Mouse (Mus musculus) spleen, adult 2 months (tissue): ENCODE data around the gene Babam1. TPM values are rescaled to one million over a fixed set of nuclear protein-coding genes. Genes with fewer than 3 reads are reported as not detected.
A peak's percentile ranks its signal among the peaks of the same experiment; 100 is the strongest.

Experiments used
- DNase-seq, 2 experiments: peaks; one replicate each; pipeline versions ENCODE4 v3.0.0 to v3.0.0-alpha.2; 2012 to 2021; ENCODE audit warnings: low spot score in 2 of 2, low read depth in 1 of 2
- H3K27ac ChIP-seq: fragments of 200-500 bp; 2 replicates; pipeline ENCODE4 v1.5.1; 2012; ENCODE audit warnings: low read length, inconsistent platforms; ENCODE audit not compliant: insufficient read depth
- H3K27me3 ChIP-seq: fragments of 200-500 bp; 2 replicates; pipeline ENCODE4 v1.6.1; 2012; ENCODE audit warnings: mild to moderate bottlenecking, moderate library complexity, low read length, inconsistent platforms; ENCODE audit not compliant: control insufficient read depth, insufficient read depth
- H3K36me3 ChIP-seq: fragments of 200-500 bp; 2 replicates; pipeline ENCODE4 v1.6.1; 2012; ENCODE audit warnings: mild to moderate bottlenecking, low read length, inconsistent platforms; ENCODE audit not compliant: control insufficient read depth, insufficient read depth
- H3K4me1 ChIP-seq: fragments of 200-500 bp; 2 replicates; pipeline ENCODE4 v1.6.1; 2011; ENCODE audit warnings: inconsistent platforms; ENCODE audit not compliant: control insufficient read depth, insufficient read depth, insufficient read length
- H3K4me3 ChIP-seq: fragments of 200-500 bp; 2 replicates; pipeline ENCODE4 v1.5.1; 2011; ENCODE audit warnings: mild to moderate bottlenecking, inconsistent platforms; ENCODE audit not compliant: insufficient read depth, insufficient read length; ENCODE audit errors: extremely low read depth
- CTCF ChIP-seq: fragments of 200-500 bp; IDR thresholded peaks from 2 replicates; pipeline ENCODE4 v1.5.1; 2011; ENCODE audit warnings: mild to moderate bottlenecking, inconsistent platforms; ENCODE audit not compliant: insufficient read depth, insufficient read length, insufficient replicate concordance; ENCODE audit errors: extremely low read depth
- POLR2A ChIP-seq: fragments of 200-500 bp; IDR thresholded peaks from 2 replicates; pipeline ENCODE4 v1.6.1; 2011; ENCODE audit warnings: low read depth, low read length, inconsistent platforms
- WGBS: fragments of 180-500 bp; shearing (Covaris S2); methylation state at CpG from one replicate; pipeline ENCODE4 v1.1.7; 2018; 5-methylcytosine and 5-hydroxymethylcytosine counted together
- polyA plus RNA-seq: library from polyadenylated mRNA; depleted of rRNA; stranded (reverse); fragments of >200 nt; gene quantifications from 2 replicates; pipeline ENCODE4 v1.2.3, GENCODE M21; 2012

The Babam1 gene
- polyA plus RNA-seq, 1 experiment, result 104 TPM

DNA sequence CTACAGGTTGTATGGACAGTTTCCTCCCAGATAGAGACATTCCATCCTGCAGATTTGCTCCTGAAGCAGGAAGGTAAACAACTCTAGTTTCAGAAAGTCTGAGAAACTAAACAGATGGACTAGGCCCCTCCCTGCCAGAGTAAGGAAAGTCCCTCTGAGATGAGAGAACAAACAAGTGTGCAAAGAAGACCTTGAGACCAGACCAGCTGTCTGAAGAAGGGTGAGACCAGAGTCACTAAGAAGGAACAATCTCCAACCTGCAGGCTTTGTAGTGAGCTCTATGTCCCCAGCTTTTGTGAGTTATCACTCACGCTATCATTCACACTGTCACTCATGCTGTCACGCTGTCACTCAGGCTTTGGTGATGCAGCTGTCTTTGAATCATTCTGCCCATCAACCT is 5.0 kb upstream of the Babam1 start:
- no peaks in the 10 kb centered on the region for H3K27me3 ChIP-seq
- DNase-seq, result no peak
- 87% methylated on average over 2 of the region's 2 CpGs for WGBS
- H3K36me3 ChIP-seq, result no peaks in the 10 kb centered on the region
- no peak for TF ChIP-seq CTCF
- TF ChIP-seq POLR2A, result no peak
- no peak overlapping the region for H3K4me3 ChIP-seq
- H3K4me1 ChIP-seq, result peaks cover 3% of the 10 kb centered on the region; the same call in 1 of the 2 replicates
- H3K27ac ChIP-seq, result peak overlapping the region; percentile 16; the same call in 1 of the 2 replicates

DNA sequence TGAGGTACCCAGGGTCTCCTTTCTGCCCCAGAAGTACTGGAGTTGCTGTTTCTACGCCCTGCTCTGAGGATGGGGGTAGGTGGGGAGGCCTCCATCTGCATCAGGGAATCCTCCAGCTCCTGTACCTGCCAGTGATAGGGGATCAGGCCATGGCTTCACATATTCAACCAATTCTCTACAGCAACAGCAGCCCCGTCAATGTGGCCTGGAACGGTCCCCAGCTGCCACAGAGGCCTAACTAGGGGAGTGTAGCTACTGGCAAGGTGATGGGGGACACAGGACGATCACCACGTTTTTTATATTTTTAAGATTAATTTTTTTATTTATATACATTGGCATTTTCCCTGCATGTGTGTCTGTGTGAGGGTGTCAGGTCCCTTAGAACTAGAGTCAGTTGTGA is 4.3 kb upstream of the Babam1 start:
- TF ChIP-seq POLR2A, result no peak
- TF ChIP-seq CTCF, result no peak
- Histone ChIP-seq H3K27me3 (no peaks in the 10 kb centered on the region), H3K36me3 (no peaks in the 10 kb centered on the region), H3K27ac (peak overlapping the region; percentile 16; the same call in 1 of the 2 replicates), H3K4me1 (peaks cover 4% of the 10 kb centered on the region; the same call in 1 of the 2 replicates), H3K4me3 (no peak overlapping the region)
- DNase-seq, result no peak
- 93% methylated on average over 5 of the region's 5 CpGs for WGBS

DNA sequence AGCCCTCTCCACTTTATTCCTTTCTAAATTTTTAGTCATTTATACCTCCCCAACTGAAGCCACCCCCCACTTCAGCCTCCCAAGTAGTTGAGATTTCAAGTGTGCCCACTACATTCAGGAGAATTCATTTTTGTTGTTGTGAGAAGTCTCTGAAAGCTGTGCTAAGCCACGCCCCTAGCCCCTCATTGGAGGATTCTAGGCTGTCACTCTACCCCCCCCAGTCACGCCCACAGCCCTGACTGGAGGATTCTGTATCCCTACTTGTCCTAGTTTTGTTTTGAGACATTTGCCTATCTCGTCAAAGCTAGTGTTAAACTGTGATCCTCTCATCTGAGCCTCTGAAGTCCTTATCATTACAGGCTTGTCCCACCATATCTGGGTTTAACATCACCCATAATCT is 3.8 kb upstream of the Babam1 start:
- WGBS, result 45% methylated on average over 3 of the region's 3 CpGs
- Histone ChIP-seq H3K4me3 (no peak overlapping the region), H3K27me3 (no peaks in the 10 kb centered on the region), H3K27ac (no peak overlapping the region), H3K36me3 (no peaks in the 10 kb centered on the region), H3K4me1 (peaks cover 8% of the 10 kb centered on the region; the same call in 1 of the 2 replicates)
- TF ChIP-seq POLR2A (no peak), CTCF (no peak)
- DNase-seq, result no peak

DNA sequence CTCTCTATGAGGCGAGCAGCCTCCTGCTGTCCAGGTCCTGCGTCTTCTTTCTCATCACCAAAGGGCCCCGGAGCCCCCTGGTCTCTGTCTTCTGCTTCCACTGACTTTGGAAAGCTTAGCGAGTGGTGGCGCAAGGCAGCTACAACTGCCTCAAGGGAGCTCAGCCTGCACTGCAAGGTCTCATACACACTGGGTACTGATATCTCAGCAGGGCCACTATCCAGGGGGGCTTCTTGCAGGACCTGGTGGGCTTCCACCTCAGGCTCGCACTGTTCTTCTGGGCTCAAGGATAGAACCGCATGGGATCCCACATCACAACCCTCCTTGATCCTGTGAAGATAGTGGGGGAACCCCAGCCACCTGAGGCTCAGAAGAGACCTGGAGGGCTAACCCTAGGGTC is 2.2 kb upstream of the Babam1 start:
- Histone ChIP-seq H3K4me3 (no peak overlapping the region), H3K4me1 (peaks cover 8% of the 10 kb centered on the region; the same call in 1 of the 2 replicates), H3K27me3 (no peaks in the 10 kb centered on the region), H3K27ac (no peak overlapping the region), H3K36me3 (peaks cover 6% of the 10 kb centered on the region; the same call in 1 of the 2 replicates)
- TF ChIP-seq CTCF (no peak), POLR2A (no peak)
- no peak for DNase-seq
- 93% methylated on average over 7 of the region's 7 CpGs for WGBS

DNA sequence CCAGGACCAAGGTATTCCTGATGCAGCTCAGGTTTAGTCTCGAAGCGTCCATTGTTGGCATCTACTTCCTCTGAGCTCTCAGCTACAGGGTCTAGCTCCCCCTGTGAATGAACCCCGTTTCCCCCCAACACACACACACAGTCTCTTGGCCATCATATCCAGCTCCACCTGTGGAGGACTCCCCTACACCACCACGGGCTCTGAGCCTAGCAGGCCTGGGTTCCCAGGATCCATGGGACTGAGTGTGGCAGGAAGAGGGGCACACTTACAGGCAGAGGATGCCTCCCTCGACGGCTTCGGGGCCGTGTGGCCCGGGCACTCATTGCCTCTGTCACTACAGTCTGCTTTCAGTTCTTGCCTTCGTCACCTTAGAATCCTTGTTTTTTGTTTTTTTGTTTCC is 1.6 kb upstream of the Babam1 start:
- H3K4me3 ChIP-seq, result no peak overlapping the region
- WGBS, result 84% methylated on average over 10 of the region's 10 CpGs
- DNase-seq, result no peak
- no peaks in the 10 kb centered on the region for H3K27me3 ChIP-seq
- no peak overlapping the region for H3K27ac ChIP-seq
- H3K4me1 ChIP-seq, result peaks cover 8% of the 10 kb centered on the region; the same call in 1 of the 2 replicates
- TF ChIP-seq CTCF (no peak), POLR2A (no peak)
- H3K36me3 ChIP-seq, result peaks cover 7% of the 10 kb centered on the region; the same call in 1 of the 2 replicates

DNA sequence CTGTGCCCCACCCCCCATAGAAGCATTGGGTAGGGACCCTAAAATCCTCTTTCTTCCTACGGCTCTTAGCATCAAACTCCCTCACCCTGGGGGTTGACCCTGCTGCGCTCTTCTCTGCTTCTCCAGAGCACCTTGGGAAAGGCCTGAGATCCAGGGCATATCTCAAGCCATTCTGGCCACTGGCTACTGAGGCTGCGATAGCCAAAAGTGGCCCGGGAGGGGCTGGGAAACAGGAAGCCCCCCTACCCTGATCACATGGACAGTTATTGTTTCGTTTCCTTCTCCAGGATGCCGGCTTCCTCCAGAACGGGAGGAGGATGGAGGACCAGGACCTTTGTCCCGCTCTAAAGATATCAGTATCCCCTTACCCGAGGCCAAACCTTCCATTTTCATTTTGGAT is 1.0 kb upstream of the Babam1 start, which contains the start of gene Ushbp1:
TSS of gene Ushbp1 (minus strand) at position 174 of the 400 bp plus-strand sequence.
- H3K4me3 ChIP-seq, result peak within 1 kb of the TSS; percentile 13; the same call in 1 of the 2 replicates
- DNase-seq, result no peak
- TF ChIP-seq CTCF, result no peak
- peaks cover 7% of the 10 kb centered on the region; the same call in 1 of the 2 replicates for H3K36me3 ChIP-seq
- H3K27ac ChIP-seq, result peak within 1 kb of the TSS; percentile 44
- WGBS, result 86% methylated on average over 9 of the region's 9 CpGs
- H3K27me3 ChIP-seq, result no peaks in the 10 kb centered on the region
- peaks cover 8% of the 10 kb centered on the region; the same call in 1 of the 2 replicates for H3K4me1 ChIP-seq

DNA sequence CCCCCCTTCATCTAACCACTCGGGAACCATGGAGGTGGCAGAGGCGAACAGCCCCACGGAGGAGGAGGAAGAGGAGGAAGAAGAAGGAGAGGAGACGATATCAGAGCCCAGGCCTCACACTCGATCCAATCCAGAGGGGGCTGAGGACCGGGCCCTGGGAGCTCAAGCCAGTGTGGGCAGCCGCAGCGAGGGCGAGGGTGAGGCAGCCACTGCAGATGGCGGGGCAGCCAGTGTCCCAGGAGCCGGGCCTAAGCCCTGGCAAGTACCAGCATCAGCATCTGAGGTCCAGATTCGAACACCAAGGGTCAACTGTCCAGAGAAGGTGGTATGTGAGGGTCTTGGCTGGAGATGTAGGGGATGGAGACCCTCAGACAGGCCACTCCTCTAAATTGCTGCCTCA is 1.0 kb downstream of the Babam1 start:
- Histone ChIP-seq H3K27me3 (no peaks in the 10 kb centered on the region), H3K4me1 (peaks cover 8% of the 10 kb centered on the region; the same call in 1 of the 2 replicates), H3K4me3 (no peak overlapping the region), H3K36me3 (peaks cover 7% of the 10 kb centered on the region; the same call in 1 of the 2 replicates), H3K27ac (no peak overlapping the region)
- no peak for DNase-seq
- 83% methylated on average over 12 of the region's 12 CpGs for WGBS
- no peak for TF ChIP-seq POLR2A
- TF ChIP-seq CTCF, result no peak
